Mouse (Mus musculus) cerebellum, adult (tissue): ENCODE measurements around the gene Csf3.
A peak's percentile ranks its signal among the peaks of the same experiment; 100 is the strongest.
"Not testable (repeated sequence)": the region's sequence is repeated elsewhere in the genome, so short reads cannot be mapped to it uniquely, and the experiment has no call there.

Source experiments
- ATAC-seq: cut with Nextera tagmentation; 2 replicates; pipeline ENCODE4 v1.9.2; 2017; ENCODE audit warnings: mild to moderate bottlenecking, moderate library complexity, mixed read lengths; ENCODE audit not compliant: insufficient number of reproducible peaks, low FRiP score, low TSS enrichment

Gene Csf3

DNA sequence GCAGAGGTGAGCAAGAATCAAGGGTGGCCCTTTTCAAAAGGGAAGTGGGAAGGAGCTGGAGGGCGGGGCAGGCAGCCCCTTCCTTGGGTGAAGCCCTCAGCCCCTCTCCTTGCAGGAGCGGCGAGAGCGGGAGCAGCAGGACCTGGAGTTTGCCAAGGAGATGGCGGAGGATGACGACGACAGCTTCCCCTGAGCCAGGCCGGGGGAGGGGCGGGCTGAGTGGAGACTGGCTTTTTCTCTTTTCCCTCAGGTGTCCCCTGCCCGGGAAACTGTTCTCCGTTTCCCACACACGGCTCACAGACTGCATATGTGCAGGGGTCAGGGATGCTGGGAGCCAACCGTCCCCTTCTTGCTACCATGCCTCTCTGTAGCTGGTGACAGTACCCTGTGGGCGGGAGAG lies 5.7 kb upstream of the Csf3 start:
- ATAC-seq: no peak

DNA sequence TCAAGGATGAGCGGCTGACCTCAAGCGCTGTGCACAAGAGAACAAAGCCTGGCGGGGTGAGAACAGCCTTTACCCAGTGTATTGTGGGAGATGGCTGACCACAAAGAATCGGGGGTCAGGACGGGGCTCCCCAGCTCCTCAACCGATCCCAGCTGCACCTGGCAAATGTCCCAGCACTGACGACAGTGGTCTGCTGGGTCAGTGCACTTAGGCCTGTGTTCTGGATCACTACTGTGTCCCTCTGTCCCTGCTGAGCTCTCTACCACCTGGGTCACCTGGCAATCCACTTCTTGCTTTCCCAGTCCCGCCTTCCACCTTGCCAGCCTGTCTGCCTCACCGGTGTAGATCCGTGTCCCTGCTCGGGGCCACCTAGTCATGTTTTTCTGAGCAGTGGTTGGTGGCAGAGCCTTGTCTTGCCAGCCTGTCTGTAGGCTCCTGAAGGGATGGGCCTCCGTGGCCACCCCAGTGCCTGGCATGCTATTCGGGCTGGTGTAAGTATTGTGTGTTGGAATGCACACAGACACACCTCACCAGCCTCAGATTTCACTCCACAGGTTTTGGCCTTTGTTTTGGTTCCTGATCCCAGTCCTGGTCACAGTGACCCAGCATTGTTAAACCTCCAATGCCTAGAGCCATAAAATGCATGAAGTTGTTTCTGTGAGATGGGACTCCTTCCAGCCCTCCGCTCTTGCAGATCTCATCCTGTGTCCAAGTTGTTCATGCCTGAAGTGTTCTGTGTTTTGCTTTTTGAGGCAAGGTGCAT lies 4.4 kb upstream of the Csf3 start:
- ATAC-seq: no peak

DNA sequence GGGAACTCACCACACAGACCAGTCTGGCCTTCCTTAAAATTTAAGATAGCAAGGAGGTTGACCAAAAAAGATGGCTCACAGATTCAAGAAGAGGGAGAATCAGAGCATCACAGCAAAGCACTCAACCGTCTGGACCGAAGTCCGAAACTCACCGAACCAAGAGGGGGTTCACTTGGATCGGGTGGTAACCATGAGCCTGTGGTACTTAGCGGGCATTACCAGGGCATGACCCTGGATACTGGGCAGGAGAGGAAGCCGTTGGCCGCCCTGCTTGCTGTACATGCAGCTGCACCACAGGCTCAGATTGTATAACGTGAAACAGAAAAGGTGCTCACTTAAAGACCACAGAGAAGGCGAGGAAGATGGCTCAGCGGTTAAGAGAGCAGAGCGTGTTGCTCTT lies 3.8 kb upstream of the Csf3 start:
- ATAC-seq: no peak

DNA sequence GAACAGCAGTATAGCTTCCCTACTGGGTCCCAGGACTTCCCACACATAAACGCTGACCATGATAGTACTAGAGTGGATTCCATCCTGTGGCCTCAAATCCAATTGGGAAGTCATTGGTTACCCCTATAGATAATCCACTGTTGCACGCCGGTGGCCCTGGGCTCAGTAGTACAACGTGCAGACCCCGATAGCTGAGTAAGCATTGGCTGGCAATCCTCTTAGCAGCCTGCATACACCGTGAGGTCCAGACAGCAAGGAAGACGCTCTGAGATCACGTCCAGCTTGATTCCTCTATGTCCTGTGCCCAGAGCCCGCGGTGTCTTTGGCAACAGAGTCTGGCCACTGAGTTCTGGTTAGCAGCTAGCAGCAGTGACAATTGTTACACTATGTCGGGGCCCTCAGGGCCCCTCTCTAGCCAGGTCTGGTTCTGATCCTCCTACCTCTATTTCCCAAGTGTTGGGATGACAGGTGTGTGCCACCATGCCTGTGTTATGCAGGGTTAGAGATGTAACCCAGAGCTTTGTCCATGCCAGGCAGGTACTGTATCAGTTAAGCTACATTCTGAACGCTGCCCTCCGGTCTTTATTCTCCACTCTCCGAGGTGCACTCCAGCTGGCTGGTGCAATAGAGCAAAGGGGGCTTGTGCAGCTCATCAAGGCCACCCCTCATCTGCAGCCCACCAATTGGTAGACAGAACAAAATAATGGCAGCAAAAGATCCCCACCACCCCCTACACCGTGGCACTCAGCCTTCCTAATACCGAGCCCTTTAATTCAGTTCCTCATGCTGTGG lies 2.0 kb upstream of the Csf3 start:
- ATAC-seq: no peak

- no peak; the same call in 1 of the 2 replicates for ATAC-seq
Observed at GRCm38 (mm10) chr11:98699911-98700310, 1.2 kb upstream of the Csf3 start.

- ATAC-seq: no peak
Observed at GRCm38 (mm10) chr11:98702323-98702722, 1.3 kb downstream of the Csf3 start.

- ATAC-seq: no peak
Observed at GRCm38 (mm10) chr11:98705021-98705420, 4.0 kb downstream of the Csf3 start.

- ATAC-seq: no peak
Observed at GRCm38 (mm10) chr11:98707401-98708281, 6.6 kb downstream of the Csf3 start.

DNA sequence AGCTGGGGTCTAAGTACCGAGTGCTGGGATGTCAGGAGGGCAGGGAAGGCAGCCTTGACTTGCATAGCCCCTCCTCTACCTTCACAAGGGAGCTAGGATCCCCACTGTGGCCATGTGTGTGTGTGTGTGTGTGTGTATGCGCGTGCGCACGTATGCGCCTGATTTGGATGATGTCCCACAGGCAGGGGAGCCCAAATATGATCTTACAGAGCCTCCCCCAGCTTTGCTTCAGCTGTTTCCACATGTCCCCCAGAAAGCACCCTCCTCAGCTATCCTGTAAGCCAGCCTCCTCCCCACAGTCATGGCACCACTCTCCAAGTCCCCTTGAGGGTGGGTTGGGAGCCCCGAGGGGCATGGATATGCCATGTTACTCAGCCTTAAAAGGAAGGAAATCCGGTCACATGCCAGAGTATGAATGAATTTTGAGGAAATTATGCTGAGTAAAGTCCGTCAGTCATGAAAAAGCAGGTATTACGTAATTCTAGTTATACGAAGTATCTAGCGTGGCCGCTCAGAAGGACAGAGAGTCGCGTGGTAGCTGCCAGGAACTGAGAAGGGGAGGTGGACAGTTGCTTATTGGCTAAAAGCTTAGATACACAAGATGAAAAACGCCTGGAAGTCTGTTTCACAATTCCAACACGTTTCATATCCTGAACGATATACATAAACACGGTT lies 7.4 kb downstream of the Csf3 start:
- ATAC-seq: no peak

- no peak for ATAC-seq
Observed at GRCm38 (mm10) chr11:98709001-98709741, 8.1 kb downstream of the Csf3 start.

DNA sequence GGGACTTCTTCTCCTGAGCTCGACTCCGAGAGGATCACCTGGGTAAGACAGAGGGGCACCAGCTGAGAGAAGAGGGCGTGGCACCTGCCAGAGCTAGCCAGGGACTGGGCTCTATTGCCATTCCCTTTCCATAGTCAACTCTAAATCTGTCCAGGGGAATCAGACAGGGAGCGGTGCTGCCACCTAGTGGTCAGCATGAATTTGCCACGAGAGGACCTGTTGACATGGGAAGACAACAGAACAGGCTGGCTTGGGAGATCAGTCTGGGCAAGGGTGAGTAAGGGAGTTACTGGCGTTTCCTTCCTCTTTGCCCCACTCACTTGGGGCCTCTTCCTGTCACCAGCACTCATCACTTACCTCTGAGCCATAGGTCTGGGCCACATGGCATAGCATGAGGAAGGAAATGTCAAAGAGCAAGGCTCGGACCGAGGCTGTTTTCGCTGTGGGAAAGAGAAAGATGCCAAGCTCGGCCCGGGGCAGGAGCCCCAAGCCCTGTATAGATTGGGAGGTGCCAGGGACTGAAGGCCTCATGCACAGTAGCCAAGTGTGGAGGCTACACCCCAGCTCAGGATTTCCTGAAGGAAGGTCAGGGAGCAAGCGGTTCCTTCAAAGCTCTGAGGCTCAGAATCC lies 9.5 kb downstream of the Csf3 start:
- ATAC-seq: no peak; the same call in 1 of the 2 replicates

- no peak for ATAC-seq
Observed at GRCm38 (mm10) chr11:98711046-98711434, 10.0 kb downstream of the Csf3 start.

- ATAC-seq: not testable (repeated sequence)
Observed at GRCm38 (mm10) chr11:98712009-98712408, 10.9 kb downstream of the Csf3 start.

- no peak for ATAC-seq
Observed at GRCm38 (mm10) chr11:98713703-98714102, 12.6 kb downstream of the Csf3 start.

DNA sequence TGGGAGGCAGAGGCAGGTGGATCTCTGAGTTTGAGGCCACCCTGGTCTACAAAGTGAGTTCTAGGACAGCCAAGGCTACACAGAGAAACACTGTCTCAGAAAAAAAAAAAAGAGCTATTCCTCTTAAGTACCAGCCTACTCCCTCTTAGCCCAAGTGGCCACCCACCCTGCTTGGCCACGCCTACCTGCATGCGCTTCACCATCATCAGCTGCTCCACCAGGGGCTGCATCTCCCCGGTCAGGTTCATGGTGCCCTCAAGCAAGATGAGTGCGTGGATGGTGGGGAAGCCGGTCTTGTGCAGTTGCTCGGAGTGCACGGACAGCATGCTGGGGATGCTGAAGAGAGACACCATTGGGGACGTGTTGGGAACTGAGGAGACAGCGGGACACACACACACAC lies 14.9 kb downstream of the Csf3 start:
- ATAC-seq: no peak

DNA sequence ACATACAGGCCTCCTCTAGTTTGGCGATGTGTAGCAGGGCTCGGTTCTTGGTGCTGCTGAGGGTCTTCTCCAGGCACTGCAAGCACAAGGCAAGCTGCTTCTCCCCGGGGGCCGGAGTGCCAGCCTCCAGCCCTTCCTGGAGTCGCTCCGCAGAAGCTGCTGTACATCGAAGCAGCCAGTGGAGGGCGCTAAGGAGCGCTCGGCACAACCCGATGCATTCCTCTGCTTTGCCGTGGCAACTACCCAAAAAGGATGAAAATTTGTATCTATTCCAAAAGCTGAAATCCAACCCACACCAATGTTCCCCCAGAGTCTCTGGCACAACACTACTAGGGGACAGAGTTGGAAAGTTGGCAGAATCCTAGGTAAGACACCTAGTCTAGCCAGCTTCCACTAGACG lies 16.8 kb downstream of the Csf3 start:
- ATAC-seq: 0 out of 2 replicates have a peak, but pooled peaks have one; percentile 31

DNA sequence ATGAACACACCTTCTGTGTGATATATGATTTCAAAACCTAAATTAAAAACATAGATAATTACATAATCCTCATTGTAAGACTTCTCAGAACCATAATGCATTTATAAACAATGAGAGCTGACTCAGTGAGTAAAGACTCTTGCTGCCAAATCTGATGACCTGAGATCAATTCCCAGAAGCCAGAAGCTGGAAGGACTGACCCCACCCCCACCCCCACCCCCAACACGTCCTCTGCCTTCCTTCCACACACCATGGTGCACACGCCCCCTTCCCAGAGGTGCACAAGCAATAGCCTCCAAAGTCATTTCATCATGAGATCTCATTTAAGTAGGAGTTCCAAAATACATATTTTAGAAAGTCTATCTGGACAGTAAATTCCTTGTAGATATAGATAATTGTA lies 19.7 kb downstream of the Csf3 start:
- no peak for ATAC-seq

DNA sequence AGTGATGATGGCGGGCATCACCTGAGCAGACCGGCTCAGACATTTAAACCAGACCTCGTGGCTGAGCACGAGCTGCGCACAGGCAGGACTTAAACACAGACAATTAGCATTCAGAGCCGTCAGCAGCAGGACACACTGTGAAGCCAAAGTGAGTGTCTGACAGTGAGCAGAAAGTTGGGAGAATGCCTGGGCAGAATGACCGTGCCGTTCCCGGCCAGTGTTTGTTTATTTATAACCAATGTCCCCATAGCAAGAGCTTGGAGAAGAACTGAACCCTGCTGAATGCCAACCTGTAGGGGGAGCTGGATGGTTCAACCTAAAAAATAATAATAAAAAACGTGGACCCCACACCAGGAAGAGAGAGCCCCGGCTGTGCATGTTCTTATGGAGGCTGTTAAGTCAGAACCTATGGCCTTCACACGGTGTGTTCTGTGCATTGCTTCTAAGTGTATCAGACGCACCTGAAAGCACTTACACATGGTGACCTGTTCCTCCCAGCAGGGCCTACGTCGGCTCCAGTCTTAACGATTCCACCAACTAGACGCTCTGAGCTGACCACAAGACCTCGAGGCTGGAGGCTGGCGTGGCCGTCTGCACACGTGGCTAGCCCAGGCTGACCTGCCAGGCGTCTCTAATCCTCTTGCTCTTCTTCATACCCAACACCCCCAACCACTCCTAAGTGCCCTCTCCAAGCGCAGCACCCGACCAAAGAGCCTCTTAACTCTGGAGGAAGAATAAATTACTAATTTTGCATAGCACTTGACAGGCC lies 20.6 kb downstream of the Csf3 start:
- no peak for ATAC-seq
